Mouse (Mus musculus) liver, adult 2 months (tissue): ENCODE results near the gene Card19.

Experiments
- CTCF ChIP-seq: fragments of 200-500 bp; IDR thresholded peaks from 2 replicates; pipeline ENCODE4 v1.5.1; 2011; ENCODE audit warnings: low read depth, low read length, control low read depth
- POLR2A ChIP-seq: fragments of 200-500 bp; IDR thresholded peaks from 2 replicates; pipeline ENCODE4 v1.6.1; 2011; ENCODE audit warnings: low read length, control low read depth; ENCODE audit not compliant: insufficient read depth; ENCODE audit errors: extremely low read depth

GRCm38 (mm10) chr13:49218651-49219050 lies 2.8 kb upstream of the Card19 start:
- TF ChIP-seq POLR2A (no peak), CTCF (no peak)
